Mouse (Mus musculus) activated CD4-positive, CD25-positive, alpha-beta regulatory T cell, adult 4 months (primary cell): ENCODE data around the gene Spon2. TPM values are rescaled to one million over a fixed set of nuclear protein-coding genes. Genes with fewer than 3 reads are reported as not detected.

Experiments used
- ATAC-seq: one replicate; pipeline ENCODE4 v1.8.0; 2017
- polyA plus RNA-seq, 2 experiments: library from polyadenylated mRNA; unstranded; fragments of 100-300 nt; shearing (Covaris generic); gene quantifications; one replicate each; pipeline ENCODE4 v1.2.1; 2017

Gene Spon2
- not detected for polyA plus RNA-seq

GRCm38 (mm10) chr5:33218081-33218480 is at the start of gene Spon2:
Gene Spon2 (minus strand): TSS chr5:33218455.
- no peak for ATAC-seq

GRCm38 (mm10) chr5:33254416-33254815 is 36.2 kb upstream of the Spon2 start:
- ATAC-seq = no peak

GRCm38 (mm10) chr5:33248186-33248585 is 29.9 kb upstream of the Spon2 start:
- no peak for ATAC-seq

- ATAC-seq = no peak
Observed at GRCm38 (mm10) chr5:33247387-33247786, 29.1 kb upstream of the Spon2 start.

- no peak for ATAC-seq
Observed at GRCm38 (mm10) chr5:33245701-33246100, 27.4 kb upstream of the Spon2 start.

GRCm38 (mm10) chr5:33244377-33244920 is 26.2 kb upstream of the Spon2 start:
- no peak for ATAC-seq

GRCm38 (mm10) chr5:33239934-33240333 is 21.7 kb upstream of the Spon2 start:
- ATAC-seq = no peak

GRCm38 (mm10) chr5:33239111-33239714 is 21.0 kb upstream of the Spon2 start:
- no peak for ATAC-seq

- no peak for ATAC-seq
Observed at GRCm38 (mm10) chr5:33238256-33238645, 20.0 kb upstream of the Spon2 start.

- no peak for ATAC-seq
Observed at GRCm38 (mm10) chr5:33237600-33238255, 19.5 kb upstream of the Spon2 start.

- ATAC-seq = no peak
Observed at GRCm38 (mm10) chr5:33234391-33235031, 16.3 kb upstream of the Spon2 start.

GRCm38 (mm10) chr5:33232791-33233190 is 14.5 kb upstream of the Spon2 start:
- ATAC-seq = no peak

- no peak for ATAC-seq
Observed at GRCm38 (mm10) chr5:33230285-33230684, 12.0 kb upstream of the Spon2 start.

GRCm38 (mm10) chr5:33228428-33228827 is 10.2 kb upstream of the Spon2 start:
- ATAC-seq = no peak

GRCm38 (mm10) chr5:33225673-33226072 is 7.4 kb upstream of the Spon2 start:
- no peak for ATAC-seq

- no peak for ATAC-seq
Observed at GRCm38 (mm10) chr5:33224491-33224890, 6.2 kb upstream of the Spon2 start.

- no peak for ATAC-seq
Observed at GRCm38 (mm10) chr5:33222841-33223744, 4.8 kb upstream of the Spon2 start.

- ATAC-seq = no peak
Observed at GRCm38 (mm10) chr5:33222389-33222788, 4.1 kb upstream of the Spon2 start.

GRCm38 (mm10) chr5:33220350-33221044 is 2.2 kb upstream of the Spon2 start:
- no peak for ATAC-seq

- ATAC-seq = no peak
Observed at GRCm38 (mm10) chr5:33219831-33220230, 1.6 kb upstream of the Spon2 start.

GRCm38 (mm10) chr5:33218746-33219449 is 643 bp upstream of the Spon2 start:
- ATAC-seq = no peak
